Mouse (Mus musculus) heart, postnatal 0 days (tissue): ENCODE data around the gene Tmem205.

Source experiments
- CTCF ChIP-seq: IDR thresholded peaks from 2 replicates; pipeline ENCODE4 v1.5.1; 2016; ENCODE audit warnings: antibody characterized with exemption, control low read depth, low read depth
- EP300 ChIP-seq: IDR thresholded peaks from 2 replicates; pipeline ENCODE4 v1.6.1; 2016; ENCODE audit warnings: antibody characterized with exemption, low read depth

DNA sequence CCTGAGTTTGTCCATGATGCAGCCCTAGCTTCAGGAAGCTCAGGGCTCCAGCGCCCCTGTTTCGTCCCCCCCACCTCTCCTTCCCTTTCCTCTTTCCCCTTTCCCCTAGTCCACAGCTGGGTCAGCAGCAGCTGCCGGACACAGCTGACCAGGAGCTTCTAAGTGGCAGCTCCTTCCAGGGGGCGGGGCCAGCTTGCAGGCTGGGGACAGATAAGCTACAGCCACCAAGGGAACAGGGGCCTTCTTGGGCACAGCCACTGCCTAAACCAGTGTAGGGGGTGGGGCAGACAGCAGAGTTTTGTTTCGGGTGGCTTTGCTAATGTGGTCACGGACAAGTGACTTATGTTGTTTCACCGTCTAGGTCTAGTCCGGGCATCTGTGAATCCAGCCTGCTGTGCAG lies 36.1 kb upstream of the Tmem205 start, which contains the start of gene Epor:
- no peak for TF ChIP-seq CTCF
- no peak for TF ChIP-seq EP300
